Mouse (Mus musculus) small intestine, adult 2 months (tissue): ENCODE results near the gene Dynlt1c.
"Not testable (repeated sequence)": the region's sequence is repeated elsewhere in the genome, so short reads cannot be mapped to it uniquely, and the experiment has no call there.

ENCODE experiments used
- CTCF ChIP-seq: fragments of 200-500 bp; IDR thresholded peaks from 2 replicates; pipeline ENCODE4 v1.5.1; 2012; ENCODE audit warnings: low read depth, mild to moderate bottlenecking, control low read depth, inconsistent platforms, low read length, moderate library complexity, mixed read lengths; ENCODE audit not compliant: insufficient replicate concordance, insufficient read length; ENCODE audit errors: extremely low read depth
- POLR2A ChIP-seq: fragments of 200-500 bp; IDR thresholded peaks from 2 replicates; pipeline ENCODE4 v1.6.1; 2012; ENCODE audit warnings: low read depth, mild to moderate bottlenecking, control low read depth, inconsistent platforms, low read length, moderate library complexity

GRCm38 (mm10) chr17:6630398-6630797, 28.9 kb downstream of the Dynlt1c start:
- TF ChIP-seq CTCF, POLR2A: not testable (repeated sequence)
